Mouse (Mus musculus) olfactory bulb, adult 2 months (tissue): Measurements from ENCODE around the gene Eps15.

Experiments used
- CTCF ChIP-seq: fragments of 200-500 bp; IDR thresholded peaks from 2 replicates; pipeline ENCODE4 v1.5.1; 2012; ENCODE audit warnings: low read depth, mild to moderate bottlenecking, low read length, moderate library complexity; ENCODE audit not compliant: insufficient read depth
- POLR2A ChIP-seq: fragments of 200-500 bp; IDR thresholded peaks from 2 replicates; pipeline ENCODE4 v1.6.1; 2012; ENCODE audit warnings: mild to moderate bottlenecking, low read depth, low read length, moderate library complexity; ENCODE audit not compliant: insufficient read depth

GRCm38 (mm10) chr4:109267452-109267851, 12.6 kb upstream of the Eps15 start:
- TF ChIP-seq CTCF = no peak
- TF ChIP-seq POLR2A = no peak
